Mouse (Mus musculus) layer of hippocampus, adult 2 months (tissue): ENCODE measurements at regions not wholly inside any gene's neighbourhood (a gene's known extent, or its start where the extent isn't known, plus 50 kb on each side); places are given as distances from the start of the nearest gene placed in this dataset.
A peak's percentile ranks its signal among the peaks of the same experiment; 100 is the strongest.

ENCODE experiments used
- DNase-seq, 2 experiments: peaks; one replicate each; pipeline ENCODE4 v3.0.0; 2022; ENCODE audit warnings: low spot score in 2 of 2
- H3K27ac ChIP-seq: fragments of 200-600 bp; 2 replicates; pipeline ENCODE4 v1.8.1; 2022
- H3K4me3 ChIP-seq: fragments of 200-600 bp; 2 replicates; pipeline ENCODE4 v1.8.1; 2022; ENCODE audit warnings: mild to moderate bottlenecking
- CTCF ChIP-seq: fragments of 200-600 bp; conservative IDR thresholded peaks from 2 replicates; pipeline ENCODE4 v1.8.1; 2022; ENCODE audit warnings: antibody characterized with exemption, mild to moderate bottlenecking, moderate library complexity

- TF ChIP-seq CTCF = no peak
- Histone ChIP-seq H3K27ac (no peak overlapping the region), H3K4me3 (no peak overlapping the region)
- DNase-seq = no peak
Observed at GRCm38 (mm10) chr14:45964043-45964442, 306.1 kb upstream of the Ddhd1 start.

GRCm38 (mm10) chr14:45983206-45983857, 325.4 kb upstream of the Ddhd1 start:
- TF ChIP-seq CTCF = no peak
- Histone ChIP-seq H3K4me3 (no peak overlapping the region), H3K27ac (no peak overlapping the region)
- DNase-seq = no peak

- no peak for TF ChIP-seq CTCF
- no peak for DNase-seq
- H3K27ac ChIP-seq = no peak overlapping the region
Observed at GRCm38 (mm10) chr14:45984135-45984892, 326.4 kb upstream of the Ddhd1 start.

GRCm38 (mm10) chr14:45992041-45992869, 334.3 kb upstream of the Ddhd1 start:
- TF ChIP-seq CTCF = no peak
- DNase-seq = no peak

More at GRCm38 (mm10) chr14:45984135-45984892, 326.4 kb upstream of the Ddhd1 start:
- H3K4me3 ChIP-seq = no peak overlapping the region

GRCm38 (mm10) chr14:45992870-45993135, 334.9 kb upstream of the Ddhd1 start:
- TF ChIP-seq CTCF = no peak
- no peak overlapping the region for H3K27ac ChIP-seq
- no peak for DNase-seq
- no peak overlapping the region for H3K4me3 ChIP-seq

More at GRCm38 (mm10) chr14:45992041-45992869, 334.3 kb upstream of the Ddhd1 start:
- H3K27ac ChIP-seq = no peak overlapping the region
- H3K4me3 ChIP-seq = no peak overlapping the region

GRCm38 (mm10) chr14:45993669-45994068, 335.7 kb upstream of the Ddhd1 start:
- no peak overlapping the region for H3K27ac ChIP-seq
- no peak overlapping the region for H3K4me3 ChIP-seq
- TF ChIP-seq CTCF = peak; percentile 90
- peak; percentile 52 to 79 for DNase-seq

GRCm38 (mm10) chr14:45996760-45997159, 338.8 kb upstream of the Ddhd1 start:
- DNase-seq = no peak
- no peak overlapping the region for H3K27ac ChIP-seq
- no peak for TF ChIP-seq CTCF
- no peak overlapping the region for H3K4me3 ChIP-seq

- Histone ChIP-seq H3K27ac (no peak overlapping the region), H3K4me3 (no peak overlapping the region)
- no peak for DNase-seq
- TF ChIP-seq CTCF = no peak
Observed at GRCm38 (mm10) chr14:46004078-46004477, 346.1 kb upstream of the Ddhd1 start.

GRCm38 (mm10) chr14:46005307-46005706, 347.4 kb upstream of the Ddhd1 start:
- Histone ChIP-seq H3K4me3 (no peak overlapping the region), H3K27ac (no peak overlapping the region)
- no peak for DNase-seq
- no peak for TF ChIP-seq CTCF

GRCm38 (mm10) chr14:46013232-46013631, 355.3 kb upstream of the Ddhd1 start:
- Histone ChIP-seq H3K27ac (no peak overlapping the region), H3K4me3 (no peak overlapping the region)
- no peak for TF ChIP-seq CTCF
- no peak for DNase-seq

- DNase-seq = no peak
- H3K4me3 ChIP-seq = no peak overlapping the region
- TF ChIP-seq CTCF = no peak
- H3K27ac ChIP-seq = no peak overlapping the region
Observed at GRCm38 (mm10) chr14:46014090-46014489, 356.1 kb upstream of the Ddhd1 start.

- no peak for TF ChIP-seq CTCF
- Histone ChIP-seq H3K27ac (no peak overlapping the region), H3K4me3 (no peak overlapping the region)
- DNase-seq = no peak
Observed at GRCm38 (mm10) chr14:46015682-46016400, 357.9 kb upstream of the Ddhd1 start.

GRCm38 (mm10) chr14:46016701-46017106, 358.8 kb upstream of the Ddhd1 start:
- DNase-seq = no peak
- TF ChIP-seq CTCF = no peak
- H3K4me3 ChIP-seq = no peak overlapping the region
- H3K27ac ChIP-seq = no peak overlapping the region
